Mouse (Mus musculus) adrenal gland, postnatal 0 days (tissue): ENCODE results near the gene Ckap4. TPM values are rescaled to one million over a fixed set of nuclear protein-coding genes. Genes with fewer than 3 reads are reported as not detected.

Experiments
- polyA plus RNA-seq: library from polyadenylated mRNA; unstranded; fragments of >200 nt; fragmentation: Nextera tagmentation; extraction: Ambion mirVana; gene quantifications from 2 replicates; pipeline ENCODE4 v1.2.1, GENCODE M21; 2015

The Ckap4 gene
- 50.5 and 54.9 TPM in 2 replicates for polyA plus RNA-seq

DNA sequence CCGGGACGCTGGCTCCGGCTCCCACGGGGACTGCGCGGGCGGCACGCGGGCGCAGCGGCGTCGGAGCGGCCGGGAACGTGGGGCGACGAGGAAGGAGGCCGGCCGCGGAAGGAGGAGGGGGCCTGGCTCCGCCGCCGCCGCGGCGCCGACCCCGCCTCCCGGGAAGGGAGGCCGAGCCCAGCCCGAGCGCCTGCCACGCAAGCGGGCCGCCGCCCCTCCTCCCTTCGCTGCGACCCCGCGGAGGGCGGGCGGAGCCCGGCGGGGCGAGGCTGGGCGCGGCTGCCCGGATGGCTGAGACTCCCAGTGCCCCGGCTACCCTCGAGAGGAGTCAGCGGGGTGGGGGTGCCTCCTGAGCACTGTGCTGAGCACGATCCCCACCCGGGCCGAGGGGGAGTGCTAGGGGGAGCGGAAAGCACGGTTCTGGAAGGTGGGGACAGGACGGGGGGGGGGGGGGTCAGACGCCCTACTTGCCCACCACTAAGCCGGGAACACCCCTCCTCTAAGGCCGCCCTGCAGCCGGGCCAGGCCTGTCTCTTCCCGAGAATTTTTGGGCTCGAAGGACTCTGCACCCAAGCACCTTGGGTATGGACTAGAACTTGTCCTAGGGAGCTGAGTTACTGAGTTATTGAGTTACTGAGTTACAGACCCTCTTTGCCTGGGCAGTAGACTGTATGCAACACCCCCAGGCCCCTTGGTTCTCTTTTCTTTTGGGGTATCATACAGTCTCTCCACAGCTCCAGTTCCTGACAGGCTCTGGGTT lies at the start of gene Ckap4:
Gene Ckap4, minus strand, starts transcription at position 151 of the 760 bp plus-strand sequence.

DNA sequence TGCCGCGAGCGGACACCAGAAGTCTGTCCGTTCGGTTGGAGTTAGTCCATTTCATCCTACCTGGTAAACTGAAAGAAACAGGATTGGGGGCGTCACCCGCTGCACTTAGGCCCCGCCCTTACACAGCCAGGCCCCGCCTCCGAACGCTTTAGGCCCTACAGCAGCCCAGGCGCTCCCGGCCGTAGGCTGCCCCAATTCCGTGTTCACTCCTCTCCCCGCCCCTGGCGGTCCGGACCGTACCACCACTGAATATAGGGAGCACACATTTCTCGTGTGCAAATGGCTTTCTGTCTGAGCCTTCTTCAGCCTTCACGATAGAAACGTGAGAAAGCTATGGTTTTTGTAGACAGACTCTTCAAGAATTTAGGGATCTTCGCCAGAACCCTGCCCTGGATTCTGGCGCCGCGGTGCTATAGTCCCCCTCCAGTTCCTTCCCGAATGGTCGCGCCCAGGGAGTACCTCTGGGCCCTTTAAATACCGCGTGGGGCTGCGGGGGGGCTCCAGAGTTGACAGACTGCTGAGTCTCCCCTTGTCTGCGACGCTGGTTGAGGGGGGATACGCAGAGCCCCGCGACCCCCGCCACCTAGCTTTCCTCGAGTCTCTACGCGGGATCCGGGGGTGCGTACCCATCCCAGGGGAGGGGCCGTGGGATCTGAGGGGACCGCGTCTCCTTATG lies 42.7 kb upstream of the Ckap4 start, which contains the start of gene Tcp11l2:
Gene Tcp11l2, plus strand, starts transcription at position 232 of the 676 bp plus-strand sequence.

Other genes with a start within 250 kb of the Ckap4 start
- 1.4 and 2.1 TPM in 2 replicates for gene Nuak1, start 93.5 kb downstream of the Ckap4 start, polyA plus RNA-seq
- gene Tcp11l2, start 42.6 kb upstream of the Ckap4 start, polyA plus RNA-seq: 35.9 and 57.1 TPM in 2 replicates
- 6.4 and 9.6 TPM in 2 replicates for gene Polr3b, start 88.2 kb upstream of the Ckap4 start, polyA plus RNA-seq
- not detected in 2 replicates for gene Rfx4, start 222.0 kb upstream of the Ckap4 start, polyA plus RNA-seq